Mouse (Mus musculus) bone marrow macrophage, adult 2 months (primary cell): ENCODE data around the gene Fmo6.

Experiments used
- CTCF ChIP-seq: IDR thresholded peaks from 2 replicates; pipeline ENCODE4 v1.5.1; 2012; ENCODE audit warnings: low read depth, mild to moderate bottlenecking, low read length, moderate library complexity
- POLR2A ChIP-seq: IDR thresholded peaks from 2 replicates; pipeline ENCODE4 v1.6.1; 2012; ENCODE audit warnings: mild to moderate bottlenecking, low read depth, low read length, borderline replicate concordance

GRCm38 (mm10) chr1:162963556-162963955 lies 26.2 kb upstream of the Fmo6 start:
- no peak for TF ChIP-seq POLR2A
- TF ChIP-seq CTCF: no peak
